Mouse (Mus musculus): ENCODE measurements around the gene Rimklb. TPM values are rescaled to one million over a fixed set of nuclear protein-coding genes. Genes with fewer than 3 reads are reported as not detected.

Gene Rimklb
- polyA plus RNA-seq, 1 experiment from 2014 or later: 13.1 TPM

DNA sequence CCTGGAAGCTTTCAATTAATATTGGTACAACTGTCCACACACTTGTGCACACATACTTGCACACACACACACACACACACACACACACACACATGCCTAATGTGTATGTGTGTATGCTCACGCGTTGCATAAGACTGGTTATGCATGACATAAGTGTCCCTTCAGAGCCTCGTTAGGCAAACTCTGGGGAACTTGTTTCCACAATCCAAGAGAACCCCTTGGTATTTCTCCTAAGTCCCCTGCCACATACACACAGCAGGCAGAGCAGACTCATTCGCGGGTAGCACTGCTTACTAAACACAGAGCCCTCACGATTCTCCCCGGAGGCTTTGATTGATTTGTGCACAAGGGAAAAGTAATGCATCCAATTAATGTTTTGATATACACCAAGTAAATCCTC is 81.5 kb downstream of the Rimklb start:
- Histone ChIP-seq H3K9me3 (ENCODE audit: control insufficient read depth, low read length) (no peaks in the 10 kb centered on the region), H3K4me1 (replicated peaks; ENCODE audit: control insufficient read depth, insufficient read depth, low read length) (no peaks in the 10 kb centered on the region), H3K9ac (ENCODE audit: low read length) (no peak overlapping the region), H3K36me3 (ENCODE audit: control insufficient read depth, insufficient read depth, low read length) (no peaks in the 10 kb centered on the region), H3K27ac (ENCODE audit: low read depth) (no peak overlapping the region), H3K4me2 (ENCODE audit: low read length) (no peak overlapping the region), H3K27me3 (replicated peaks; ENCODE audit: control insufficient read depth, insufficient read depth, low read length) (no peaks in the 10 kb centered on the region), H3K4me3 (ENCODE audit: low read depth, low read length) (no peak overlapping the region)
- WGBS: 68% methylated on average over 7 of the region's 7 CpGs
- ATAC-seq (replicated peaks; ENCODE audit: low FRiP score, low TSS enrichment, low read depth): no peak
- no peak for DNase-seq (ENCODE audit: low spot score)

GRCm38 (mm10) chr6:122416347-122416746 is 82.2 kb downstream of the Rimklb start:
- H3K9ac ChIP-seq (ENCODE audit: low read length): no peak overlapping the region
- no peak overlapping the region for H3K27ac ChIP-seq (ENCODE audit: low read depth)
- WGBS: 62% methylated on average over 4 of the region's 4 CpGs
- no peak overlapping the region for H3K4me3 ChIP-seq (ENCODE audit: low read depth, low read length)
- no peak for ATAC-seq (replicated peaks; ENCODE audit: low FRiP score, low TSS enrichment, low read depth)
- H3K27me3 ChIP-seq (replicated peaks; ENCODE audit: control insufficient read depth, insufficient read depth, low read length): no peaks in the 10 kb centered on the region
- no peaks in the 10 kb centered on the region for H3K4me1 ChIP-seq (replicated peaks; ENCODE audit: control insufficient read depth, insufficient read depth, low read length)
- no peaks in the 10 kb centered on the region for H3K36me3 ChIP-seq (ENCODE audit: control insufficient read depth, insufficient read depth, low read length)
- no peak for DNase-seq (ENCODE audit: low spot score)
- no peak overlapping the region for H3K4me2 ChIP-seq (ENCODE audit: low read length)
- H3K9me3 ChIP-seq (ENCODE audit: control insufficient read depth, low read length): no peaks in the 10 kb centered on the region

DNA sequence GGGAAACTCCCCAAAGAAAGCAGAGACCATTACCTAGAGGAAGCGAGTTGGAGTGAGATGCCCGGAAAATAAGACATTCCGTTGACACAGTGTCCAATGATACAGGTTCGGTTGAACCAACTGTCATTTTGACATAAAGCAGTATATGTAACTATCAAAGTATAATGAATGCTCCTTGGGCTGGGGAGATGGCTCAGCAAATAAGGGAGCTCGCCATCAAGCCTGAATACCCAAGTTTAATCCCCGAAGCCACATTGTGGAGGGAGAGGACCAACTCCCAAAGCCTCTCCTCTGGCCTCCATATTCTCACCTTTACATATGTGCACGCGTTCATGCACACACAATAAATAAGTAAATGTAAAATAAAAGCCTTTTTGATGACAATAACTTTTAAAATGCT is 87.3 kb downstream of the Rimklb start:
- H3K9ac ChIP-seq (ENCODE audit: low read length): no peak overlapping the region
- H3K36me3 ChIP-seq (ENCODE audit: control insufficient read depth, insufficient read depth, low read length): no peaks in the 10 kb centered on the region
- H3K27ac ChIP-seq (ENCODE audit: low read depth): no peak overlapping the region
- ATAC-seq (replicated peaks; ENCODE audit: low FRiP score, low TSS enrichment, low read depth): no peak
- no peaks in the 10 kb centered on the region for H3K9me3 ChIP-seq (ENCODE audit: control insufficient read depth, low read length)
- no peak overlapping the region for H3K4me2 ChIP-seq (ENCODE audit: low read length)
- H3K27me3 ChIP-seq (replicated peaks; ENCODE audit: control insufficient read depth, insufficient read depth, low read length): no peaks in the 10 kb centered on the region
- WGBS: 79% methylated on average over 8 of the region's 8 CpGs
- H3K4me3 ChIP-seq (ENCODE audit: low read depth, low read length): no peak overlapping the region
- DNase-seq (ENCODE audit: low spot score): no peak
- H3K4me1 ChIP-seq (replicated peaks; ENCODE audit: control insufficient read depth, insufficient read depth, low read length): no peaks in the 10 kb centered on the region

GRCm38 (mm10) chr6:122402240-122402639 is 96.3 kb downstream of the Rimklb start:
- Histone ChIP-seq H3K4me1 (replicated peaks; ENCODE audit: control insufficient read depth, insufficient read depth, low read length) (no peaks in the 10 kb centered on the region), H3K9ac (ENCODE audit: low read length) (no peak overlapping the region), H3K27me3 (replicated peaks; ENCODE audit: control insufficient read depth, insufficient read depth, low read length) (no peaks in the 10 kb centered on the region), H3K27ac (ENCODE audit: low read depth) (no peak overlapping the region), H3K9me3 (ENCODE audit: control insufficient read depth, low read length) (no peaks in the 10 kb centered on the region), H3K4me2 (ENCODE audit: low read length) (no peak overlapping the region), H3K36me3 (ENCODE audit: control insufficient read depth, insufficient read depth, low read length) (no peaks in the 10 kb centered on the region), H3K4me3 (ENCODE audit: low read depth, low read length) (no peak overlapping the region)
- WGBS: 14% methylated on average over 3 of the region's 3 CpGs
- ATAC-seq (replicated peaks; ENCODE audit: low FRiP score, low TSS enrichment, low read depth) (no peak), DNase-seq (ENCODE audit: low spot score) (peak; percentile 53)

- no peaks in the 10 kb centered on the region for H3K9me3 ChIP-seq (ENCODE audit: control insufficient read depth, low read length)
- 72% methylated on average over 9 of the region's 9 CpGs for WGBS
- no peak for ATAC-seq (replicated peaks; ENCODE audit: low FRiP score, low TSS enrichment, low read depth)
- H3K4me3 ChIP-seq (ENCODE audit: low read depth, low read length): no peak overlapping the region
- no peaks in the 10 kb centered on the region for H3K36me3 ChIP-seq (ENCODE audit: control insufficient read depth, insufficient read depth, low read length)
- DNase-seq (ENCODE audit: low spot score): no peak
- H3K4me1 ChIP-seq (replicated peaks; ENCODE audit: control insufficient read depth, insufficient read depth, low read length): no peaks in the 10 kb centered on the region
- H3K9ac ChIP-seq (ENCODE audit: low read length): no peak overlapping the region
- H3K27me3 ChIP-seq (replicated peaks; ENCODE audit: control insufficient read depth, insufficient read depth, low read length): no peaks in the 10 kb centered on the region
- no peak overlapping the region for H3K27ac ChIP-seq (ENCODE audit: low read depth)
- H3K4me2 ChIP-seq (ENCODE audit: low read length): no peak overlapping the region
Observed at GRCm38 (mm10) chr6:122400263-122400662, 98.3 kb downstream of the Rimklb start.

Other genes with a start within 250 kb of the Rimklb start
- not detected in 2 replicates for gene Klrg1, start 215.9 kb downstream of the Rimklb start, polyA plus RNA-seq (2014; fragmentation: Nextera tagmentation; extraction: Ambion mirVana)
- gene M6pr, start 190.0 kb downstream of the Rimklb start, polyA plus RNA-seq (2014; fragmentation: Nextera tagmentation; extraction: Ambion mirVana): 123 and 125 TPM in 2 replicates
- gene Phc1, start 158.2 kb downstream of the Rimklb start, polyA plus RNA-seq (2014; fragmentation: Nextera tagmentation; extraction: Ambion mirVana): 17.6 and 19.8 TPM in 2 replicates
- gene Mfap5, start 7.1 kb upstream of the Rimklb start, polyA plus RNA-seq (2014; fragmentation: Nextera tagmentation; extraction: Ambion mirVana): 2.0 and 4.6 TPM in 2 replicates
- gene Aicda, start 55.0 kb upstream of the Rimklb start, polyA plus RNA-seq (2014; fragmentation: Nextera tagmentation; extraction: Ambion mirVana): 0.12 TPM in 1 of 2 replicates, not detected in the other
- 2.8 and 3.4 TPM in 2 replicates for gene Apobec1, start 103.7 kb upstream of the Rimklb start, polyA plus RNA-seq (2014; fragmentation: Nextera tagmentation; extraction: Ambion mirVana)
- gene Gdf3, start 111.3 kb upstream of the Rimklb start, polyA plus RNA-seq (2014; fragmentation: Nextera tagmentation; extraction: Ambion mirVana): 0.11 TPM in 1 of 2 replicates, not detected in the other
- not detected in 2 replicates for gene Dppa3, start 127.6 kb upstream of the Rimklb start, polyA plus RNA-seq (2014; fragmentation: Nextera tagmentation; extraction: Ambion mirVana)
- gene Nanog, start 208.7 kb upstream of the Rimklb start, polyA plus RNA-seq (2014; fragmentation: Nextera tagmentation; extraction: Ambion mirVana): 0.15 and 0.17 TPM in 2 replicates

All from intestine, embryonic 14.5 days (tissue).